Mouse (Mus musculus) liver, embryonic 14.5 days (tissue): ENCODE measurements around the gene Cited1.

ENCODE experiments used
- CTCF ChIP-seq: IDR thresholded peaks from 2 replicates; pipeline ENCODE4 v1.5.1; 2016; ENCODE audit warnings: antibody characterized with exemption, low read depth, control low read depth
- EP300 ChIP-seq: IDR thresholded peaks from 2 replicates; pipeline ENCODE4 v1.6.1; 2016; ENCODE audit warnings: antibody characterized with exemption, low read depth

DNA sequence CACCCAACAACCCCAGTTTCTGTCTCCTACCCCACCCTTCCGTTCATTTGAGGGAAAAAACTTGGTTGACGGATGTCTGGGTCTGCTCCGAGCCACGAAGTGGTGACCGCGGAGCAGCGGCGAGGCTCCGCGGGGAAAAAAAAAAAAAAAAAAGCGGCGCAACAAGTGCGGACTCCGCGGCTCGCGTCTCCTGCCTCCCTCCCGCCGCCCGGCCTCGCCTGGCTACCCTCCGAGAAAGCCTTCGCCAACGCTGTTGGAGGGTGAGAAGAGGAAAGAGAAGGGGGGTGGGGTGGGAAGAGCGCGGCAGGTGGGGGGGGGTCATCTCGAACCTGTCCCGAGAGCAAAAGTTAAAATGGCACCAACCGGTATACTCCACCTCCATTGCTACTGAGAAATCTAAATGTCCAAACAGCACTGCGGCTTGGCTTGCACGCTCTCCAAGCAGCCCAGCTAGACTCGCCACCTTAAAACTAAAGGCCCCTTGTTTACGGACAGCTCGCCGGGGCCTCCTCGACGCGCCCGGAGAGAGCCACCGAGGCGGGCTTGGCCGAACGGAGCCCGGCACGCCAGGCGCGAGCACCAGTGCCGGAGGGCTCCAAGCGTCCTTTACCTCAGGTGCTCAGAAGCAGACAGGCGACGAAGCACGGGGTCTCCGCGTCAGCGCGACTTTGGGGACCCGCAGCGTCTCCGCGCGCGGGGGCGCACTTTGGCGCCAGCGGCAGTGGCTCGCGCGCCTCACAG lies 1.7 kb downstream of the Cited1 start:
- no peak for TF ChIP-seq CTCF
- no peak for TF ChIP-seq EP300
